Mouse (Mus musculus) megakaryocyte, embryonic 14.5 days (primary cell): ENCODE measurements around the gene Gm3532. TPM values are rescaled to one million over a fixed set of nuclear protein-coding genes. Genes with fewer than 3 reads are reported as not detected.
"Not testable (repeated sequence)": the region's sequence is repeated elsewhere in the genome, so short reads cannot be mapped to it uniquely, and the experiment has no call there.

Experiments
- H3K27me3 ChIP-seq: replicated peaks from 2 replicates; pipeline ENCODE3; 2012; ENCODE audit warnings: inconsistent platforms
- H3K36me3 ChIP-seq: replicated peaks from 2 replicates; pipeline ENCODE3; 2012; ENCODE audit warnings: low read length, inconsistent platforms, mixed read lengths
- H3K4me1 ChIP-seq: 2 replicates; pipeline ENCODE4 v1.6.1; 2012; ENCODE audit warnings: inconsistent platforms
- H3K4me3 ChIP-seq: replicated peaks from 2 replicates; pipeline ENCODE3; 2012; ENCODE audit warnings: moderate library complexity, mild to moderate bottlenecking, inconsistent platforms
- H3K9me3 ChIP-seq: 2 replicates; pipeline ENCODE4 v1.6.1; 2012; ENCODE audit warnings: inconsistent platforms
- polyA plus RNA-seq: library from polyadenylated mRNA; stranded (reverse); fragments of >175 nt; gene quantifications from 2 replicates; pipeline ENCODE4 v1.2.3, GENCODE M21; 2012; ENCODE audit warnings: low replicate concordance; ENCODE audit not compliant: insufficient read depth

The Gm3532 gene
- polyA plus RNA-seq, result not detected in 2 replicates

DNA sequence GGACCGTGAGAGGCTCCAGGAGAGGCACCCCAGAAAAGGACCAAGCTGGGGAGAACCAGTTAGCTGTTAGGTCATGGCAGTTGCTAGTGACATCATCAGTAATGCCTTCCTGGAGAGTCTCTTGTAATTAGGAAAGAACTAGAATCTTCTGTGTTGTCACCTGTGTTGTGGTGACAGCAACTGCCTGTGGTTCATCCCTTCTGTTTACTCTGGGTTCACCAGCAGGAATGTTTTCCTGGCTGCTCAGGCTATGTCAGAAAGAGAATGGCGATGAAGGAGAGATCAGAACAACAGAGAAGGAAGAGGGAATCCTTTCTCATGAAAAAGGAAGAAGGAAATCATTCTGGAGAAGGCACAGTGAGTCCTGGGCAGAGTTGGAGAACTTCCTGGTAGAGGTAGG is at the start of gene Gm3532:
Gene Gm3532 (plus strand): TSS at position 301 of the 400 bp plus-strand sequence.
- H3K9me3 ChIP-seq, H3K4me3 ChIP-seq, H3K4me1 ChIP-seq, H3K36me3 ChIP-seq, H3K27me3 ChIP-seq: not testable (repeated sequence)

DNA sequence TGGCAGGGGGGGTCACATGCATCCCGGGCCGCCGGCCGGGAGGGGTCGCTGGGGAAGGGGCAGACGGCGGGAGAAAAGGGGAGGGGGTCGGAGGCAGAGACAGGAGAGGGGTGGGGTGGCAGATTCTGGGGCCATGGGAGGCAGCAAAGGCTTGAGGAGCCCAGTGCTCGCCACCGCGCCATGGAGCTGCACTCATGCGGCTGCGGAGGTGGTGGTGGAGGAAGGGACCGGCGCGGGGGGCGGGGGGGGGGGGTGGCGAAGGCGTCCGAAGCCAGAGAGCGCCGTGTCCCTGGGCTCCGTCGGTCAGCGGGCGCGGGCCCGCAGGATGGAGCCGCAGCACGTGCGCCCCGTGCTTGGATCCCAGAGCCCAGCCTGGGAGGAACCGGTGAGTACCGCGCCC is 36.9 kb upstream of the Gm3532 start, which contains the start of gene Gm3488:
Gene Gm3488 (plus strand): TSS at position 301 of the 400 bp plus-strand sequence.
- not testable (repeated sequence) for H3K27me3 ChIP-seq, H3K9me3 ChIP-seq, H3K4me3 ChIP-seq, H3K4me1 ChIP-seq, H3K36me3 ChIP-seq

Other genes starting within 250 kb of the Gm3532 start
- gene Gm3542, start 203.6 kb upstream of the Gm3532 start, polyA plus RNA-seq, result not detected in 2 replicates
- gene Gm3500, start 149.4 kb upstream of the Gm3532 start, polyA plus RNA-seq, result not detected in 2 replicates
- not detected in 2 replicates for gene Gm3194, start 83.0 kb upstream of the Gm3532 start, polyA plus RNA-seq
- not detected in 2 replicates for gene Gm8246, start 60.7 kb upstream of the Gm3532 start, polyA plus RNA-seq
- gene Gm3187, start 54.3 kb upstream of the Gm3532 start, polyA plus RNA-seq, result not detected in 2 replicates
- gene Gm3488, start 36.8 kb upstream of the Gm3532 start, polyA plus RNA-seq, result not detected in 2 replicates
- not detected in 2 replicates for gene Gm8265, start 94.5 kb downstream of the Gm3532 start, polyA plus RNA-seq
- not detected in 2 replicates for gene Gm9603, start 149.0 kb downstream of the Gm3532 start, polyA plus RNA-seq
- gene Gm3373, start 203.1 kb downstream of the Gm3532 start, polyA plus RNA-seq, result not detected in 2 replicates